Mouse (Mus musculus) mouse trophoblast stem cell (cell line): Measurements from ENCODE around the gene Ankrd33b.

Experiments
- in situ Hi-C, 2 experiments: fragments of 300-500 bp; cut with MseI, MboI; formaldehyde crosslinking; loops; 2 replicates in 1 of 2; 3 replicates in 1 of 2; pipeline ENCODE4 v1.15.1; 2025

Ankrd33b gene

GRCm38 (mm10) chr15:31368556-31368955, 1.0 kb upstream of the Ankrd33b start:
- in situ Hi-C loops, result no loop called here

GRCm38 (mm10) chr15:31366596-31367480, 688 bp downstream of the Ankrd33b start:
- in situ Hi-C loops, result no loop called here

- in situ Hi-C loops, result no loop called here
Observed at GRCm38 (mm10) chr15:31365720-31366591, 1.6 kb downstream of the Ankrd33b start.

GRCm38 (mm10) chr15:31365041-31365719, 2.3 kb downstream of the Ankrd33b start:
- in situ Hi-C loops, result no loop called here

- in situ Hi-C loops, result no loop called here
Observed at GRCm38 (mm10) chr15:31364396-31364795, 3.1 kb downstream of the Ankrd33b start.

GRCm38 (mm10) chr15:31363981-31364361, 3.6 kb downstream of the Ankrd33b start:
- in situ Hi-C loops, result no loop called here

GRCm38 (mm10) chr15:31363241-31363980, 4.1 kb downstream of the Ankrd33b start:
- in situ Hi-C loops, result no loop called here

- in situ Hi-C loops, result no loop called here
Observed at GRCm38 (mm10) chr15:31361259-31361853, 6.2 kb downstream of the Ankrd33b start.

GRCm38 (mm10) chr15:31360593-31360992, 6.9 kb downstream of the Ankrd33b start:
- in situ Hi-C loops, result no loop called here

GRCm38 (mm10) chr15:31359805-31360204, 7.7 kb downstream of the Ankrd33b start:
- in situ Hi-C loops, result no loop called here

- in situ Hi-C loops, result no loop called here
Observed at GRCm38 (mm10) chr15:31352494-31353279, 14.8 kb downstream of the Ankrd33b start.

GRCm38 (mm10) chr15:31349810-31350341, 17.6 kb downstream of the Ankrd33b start:
- in situ Hi-C loops, result no loop called here

- in situ Hi-C loops, result no loop called here
Observed at GRCm38 (mm10) chr15:31349046-31349445, 18.5 kb downstream of the Ankrd33b start.

- in situ Hi-C loops, result no loop called here
Observed at GRCm38 (mm10) chr15:31348241-31348640, 19.3 kb downstream of the Ankrd33b start.

GRCm38 (mm10) chr15:31346508-31346907, 21.0 kb downstream of the Ankrd33b start:
- in situ Hi-C loops, result no loop called here

GRCm38 (mm10) chr15:31345366-31345765, 22.2 kb downstream of the Ankrd33b start:
- in situ Hi-C loops, result no loop called here

- in situ Hi-C loops, result no loop called here
Observed at GRCm38 (mm10) chr15:31344811-31345211, 22.7 kb downstream of the Ankrd33b start.

GRCm38 (mm10) chr15:31343602-31344001, 23.9 kb downstream of the Ankrd33b start:
- in situ Hi-C loops, result no loop called here

- in situ Hi-C loops, result no loop called here
Observed at GRCm38 (mm10) chr15:31342496-31342901, 25.0 kb downstream of the Ankrd33b start.

GRCm38 (mm10) chr15:31342001-31342400, 25.5 kb downstream of the Ankrd33b start:
- in situ Hi-C loops, result no loop called here
